Mouse (Mus musculus) left cerebral cortex, adult 2 months (tissue): ENCODE data around the gene Ube2e3. TPM values are rescaled to one million over a fixed set of nuclear protein-coding genes. Genes with fewer than 3 reads are reported as not detected.

ENCODE experiments used
- DNase-seq, 2 experiments: peaks; one replicate each; pipeline ENCODE4 v3.0.0; 2021 to 2022; ENCODE audit warnings: low spot score in 2 of 2, mixed read lengths in 1 of 2; ENCODE audit errors: extremely low spot score in 1 of 2
- H3K27ac ChIP-seq: fragments of 200-600 bp; 2 replicates; pipeline ENCODE4 v1.8.1; 2022
- H3K4me3 ChIP-seq: fragments of 200-600 bp; 2 replicates; pipeline ENCODE4 v1.8.1; 2022
- CTCF ChIP-seq: fragments of 200-600 bp; IDR thresholded peaks from 2 replicates; pipeline ENCODE4 v1.8.1; 2022; ENCODE audit warnings: antibody characterized with exemption, mild to moderate bottlenecking, moderate library complexity
- intact Hi-C: fragments of 180-260 bp; cut with DNase I; formaldehyde crosslinking; loops from one replicate; pipeline ENCODE4 v1.15.1; 2025
- total RNA-seq, 2 experiments: library from RNA; stranded (reverse); gene quantifications; 2 replicates each; pipeline ENCODE4 v1.2.3; 2021

The Ube2e3 gene
- total RNA-seq, 2 experiments from 2014 or later = 103 to 104 TPM

DNA sequence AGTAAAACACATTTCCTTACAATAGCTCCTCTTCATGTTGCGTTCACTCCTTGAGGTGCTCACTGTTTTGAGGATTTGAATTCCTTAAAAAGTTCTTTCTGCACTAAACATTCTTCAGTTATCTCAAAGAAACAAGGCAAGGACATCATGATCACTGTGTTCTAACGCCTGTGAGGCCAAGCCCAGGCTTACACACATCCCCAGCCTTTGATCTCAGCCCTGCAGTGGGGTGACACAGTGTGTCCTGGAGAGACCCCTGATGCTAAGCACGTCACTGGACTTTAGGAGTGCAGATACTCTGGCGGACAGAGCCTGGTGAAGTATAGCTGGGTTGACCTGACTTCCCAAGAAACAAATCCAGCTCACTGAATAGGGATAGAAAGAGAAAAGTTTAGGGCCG, 3.1 kb upstream of the Ube2e3 start:
- H3K4me3 ChIP-seq = no peak overlapping the region
- intact Hi-C loops = loop anchor here (5.0 kb wide), 1 partner anchor 143 kb away; no protein-coding TSS in a partner anchor
- no peak for TF ChIP-seq CTCF
- DNase-seq = no peak
- H3K27ac ChIP-seq = no peak overlapping the region

- H3K4me3 ChIP-seq = peak overlapping the region; percentile 71
- intact Hi-C loops = loop anchor here (2.0 to 5.0 kb wide), 3 partner anchors 58 to 586 kb away; no protein-coding TSS in a partner anchor
- no peak for TF ChIP-seq CTCF
- peak; percentile 55 to 69 for DNase-seq
- H3K27ac ChIP-seq = peak overlapping the region; percentile 79
Measured at GRCm38 (mm10) chr2:78868511-78868854, 559 bp downstream of the Ube2e3 start.

- peak; percentile 77 for TF ChIP-seq CTCF
- Histone ChIP-seq H3K4me3 (peak overlapping the region; percentile 71), H3K27ac (peak overlapping the region; percentile 80)
- intact Hi-C loops = loop anchor here (1.0 to 5.0 kb wide), 5 partner anchors 58 to 820 kb away; no protein-coding TSS in a partner anchor
- DNase-seq = peak; percentile 85 to 86
Measured at GRCm38 (mm10) chr2:78868951-78869720, 1.2 kb downstream of the Ube2e3 start.

DNA sequence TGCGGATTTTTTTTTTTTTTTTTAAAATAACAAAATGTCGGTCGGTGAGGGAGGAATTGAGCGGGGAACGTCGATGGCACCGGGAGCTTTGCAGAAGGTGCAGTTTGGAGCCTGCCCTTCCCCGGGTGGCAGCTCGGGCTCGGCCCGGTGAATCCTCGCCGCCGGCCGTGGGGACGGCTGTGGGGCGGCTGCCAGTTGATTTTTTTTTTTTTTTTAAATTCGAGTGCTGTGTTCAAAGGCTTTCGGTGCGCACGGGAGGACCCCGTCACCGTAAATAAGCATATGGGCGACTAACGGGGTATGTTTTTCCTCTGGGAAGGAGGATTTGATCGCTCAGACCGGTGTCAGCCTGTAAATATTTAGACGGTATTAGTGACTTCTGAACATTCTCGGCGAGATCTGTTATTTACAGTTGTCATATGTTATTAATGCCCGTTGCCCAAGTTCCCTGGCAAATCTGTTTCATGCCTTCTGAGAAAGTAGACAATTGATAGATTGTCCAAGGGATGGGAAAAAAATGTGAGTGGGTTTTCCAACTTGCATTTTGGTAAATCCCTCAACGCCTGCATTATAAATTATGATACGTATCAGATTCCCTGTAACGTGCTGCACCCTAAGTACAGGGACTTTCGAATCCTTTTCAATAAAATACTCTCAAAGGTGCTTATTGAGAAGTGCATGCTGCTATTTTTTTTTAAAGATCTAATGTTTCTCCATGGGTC, 2.0 kb downstream of the Ube2e3 start:
- DNase-seq = no peak

DNA sequence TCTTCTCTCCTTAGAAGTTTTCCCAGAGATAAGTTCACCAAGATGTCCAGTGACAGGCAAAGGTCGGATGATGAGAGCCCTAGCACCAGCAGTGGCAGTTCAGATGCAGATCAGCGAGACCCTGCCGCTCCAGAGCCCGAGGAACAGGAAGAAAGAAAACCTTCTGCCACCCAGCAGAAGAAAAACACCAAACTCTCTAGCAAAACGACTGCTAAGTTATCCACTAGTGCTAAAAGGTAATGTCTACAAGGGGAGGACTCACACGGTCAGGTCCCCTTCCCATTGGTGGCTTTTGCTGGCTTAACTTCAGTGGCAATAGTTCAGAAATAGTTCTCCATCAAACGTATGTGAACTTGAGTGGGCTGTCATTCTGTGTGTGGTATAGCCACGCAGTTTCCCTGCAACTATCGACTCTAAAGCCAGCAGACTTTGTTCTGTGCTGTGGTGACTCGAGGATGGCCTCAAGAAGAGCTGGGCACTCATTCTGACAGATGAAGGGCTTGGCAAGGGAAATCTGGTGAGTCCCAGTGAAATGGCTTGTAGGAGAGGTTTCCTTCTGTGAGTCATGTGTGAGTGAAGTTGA, 2.6 kb downstream of the Ube2e3 start:
- intact Hi-C loops = loop anchor here (5.0 to 10.0 kb wide), 2 partner anchors 387 to 764 kb away; partner anchors contain the start of genes Itga4 and Itprid2
- DNase-seq = no peak
- TF ChIP-seq CTCF = no peak
- peak overlapping the region; percentile 80 for H3K27ac ChIP-seq
- H3K4me3 ChIP-seq = peak overlapping the region; percentile 71

More for the DNA sequence above, 2.0 kb downstream of the Ube2e3 start:
- intact Hi-C loops = loop anchor here (1.0 to 10.0 kb wide), 7 partner anchors 57 to 821 kb away; partner anchors contain the start of genes Itga4 and Itprid2
- TF ChIP-seq CTCF = no peak
- H3K27ac ChIP-seq = peak overlapping the region; percentile 80
- peak overlapping the region; percentile 71 for H3K4me3 ChIP-seq

DNA sequence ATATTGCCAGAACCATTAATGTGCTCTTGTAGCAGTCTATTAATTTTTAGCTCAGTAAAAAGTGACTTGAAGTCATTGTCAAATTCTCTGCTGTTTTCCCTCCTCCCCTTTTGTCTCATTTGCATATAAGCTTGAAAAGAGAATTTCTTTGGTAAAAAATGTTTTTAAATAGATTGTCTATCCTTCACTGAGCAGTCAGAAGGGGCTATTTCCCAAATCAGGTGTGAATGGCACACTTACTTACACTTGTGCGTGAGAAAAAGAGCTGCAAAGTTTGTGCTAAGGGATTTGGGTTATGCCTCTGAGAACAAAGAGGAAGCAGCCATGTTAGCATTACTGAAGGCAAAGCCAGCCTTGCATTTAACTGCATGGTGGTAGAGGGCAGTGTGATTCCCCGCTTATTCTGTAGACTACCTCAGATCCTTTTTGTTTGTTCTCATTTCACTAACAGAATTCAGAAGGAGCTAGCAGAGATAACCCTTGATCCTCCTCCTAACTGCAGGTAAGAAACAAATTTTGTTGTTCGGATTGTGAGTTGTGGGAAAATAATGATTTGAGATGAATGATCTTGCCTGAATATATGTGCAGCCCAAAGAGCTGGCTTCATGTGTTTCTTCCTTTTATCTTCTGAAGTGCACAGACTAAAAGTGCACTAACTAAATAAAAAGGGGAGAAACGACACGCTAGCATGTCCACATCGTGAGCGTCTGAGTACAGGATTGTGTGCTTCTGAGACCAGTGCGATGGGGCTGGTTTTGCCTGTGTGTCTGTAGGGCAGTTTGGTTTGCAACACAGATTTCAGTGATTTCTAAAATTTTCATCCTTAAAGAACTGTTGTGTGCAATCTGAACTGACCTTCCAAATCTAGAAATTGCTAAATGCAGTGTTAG, 4.3 kb downstream of the Ube2e3 start:
- DNase-seq = no peak
- Histone ChIP-seq H3K4me3 (peak overlapping the region; percentile 71), H3K27ac (peak overlapping the region; percentile 22; the same call in 1 of the 2 replicates)
- intact Hi-C loops = loop anchor here (2.0 to 10.0 kb wide), 3 partner anchors 43 to 763 kb away; partner anchors contain the start of genes Itga4 and Itprid2
- TF ChIP-seq CTCF = peak; percentile 14

DNA sequence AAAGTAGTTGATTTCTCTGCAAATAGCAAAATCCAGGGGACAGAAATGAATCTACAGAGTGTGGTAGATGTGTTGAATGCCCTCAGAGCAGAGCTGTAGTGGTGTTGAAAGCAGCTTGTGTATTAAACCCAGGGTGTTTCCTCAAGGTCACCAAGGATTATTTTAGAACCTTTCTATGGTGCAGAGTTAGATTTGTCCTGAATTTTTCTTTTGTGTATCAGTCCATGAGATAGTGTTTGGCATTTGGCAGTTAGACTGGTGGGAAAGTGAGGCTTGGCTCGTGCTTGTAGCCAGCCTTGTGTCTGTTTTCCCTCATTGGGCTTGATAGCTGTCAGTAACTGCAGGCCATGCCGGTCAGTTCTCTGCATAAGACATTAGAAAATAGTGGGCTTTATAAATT, 6.0 kb downstream of the Ube2e3 start:
- Histone ChIP-seq H3K4me3 (peak overlapping the region; percentile 71; the same call in 1 of the 2 replicates), H3K27ac (no peak overlapping the region)
- intact Hi-C loops = loop anchor here (2.0 to 10.0 kb wide), 3 partner anchors 41 to 761 kb away; partner anchors contain the start of genes Itga4 and Itprid2
- no peak for TF ChIP-seq CTCF
- DNase-seq = no peak

GRCm38 (mm10) chr2:78876002-78876401, 8.1 kb downstream of the Ube2e3 start:
- DNase-seq = no peak
- Histone ChIP-seq H3K4me3 (no peak overlapping the region), H3K27ac (no peak overlapping the region)
- intact Hi-C loops = loop anchor here (10.0 kb wide), 1 partner anchor 759 kb away; the partner anchor contains the start of gene Itprid2
- TF ChIP-seq CTCF = no peak

DNA sequence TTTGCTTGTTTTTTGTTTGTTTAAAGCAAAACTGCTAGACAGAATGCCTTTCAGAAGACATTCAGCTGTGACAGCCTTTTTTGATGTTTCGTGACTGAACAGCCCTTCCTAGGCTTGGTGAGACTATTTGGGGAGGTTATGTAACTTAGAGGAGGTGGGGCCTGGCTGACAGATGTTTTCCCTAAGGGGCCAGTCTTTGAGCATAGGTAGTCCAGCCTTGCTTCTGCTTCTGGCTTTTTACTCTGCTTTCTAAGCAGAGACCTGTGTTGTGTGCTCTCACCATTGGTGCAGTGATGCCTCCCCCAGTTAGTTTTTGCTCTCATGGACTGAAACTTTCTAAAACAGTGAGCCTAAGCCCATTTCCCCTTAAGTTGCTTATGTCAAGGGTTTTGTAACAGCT, 14.1 kb downstream of the Ube2e3 start:
- intact Hi-C loops = no loop called here
- no peak overlapping the region for H3K4me3 ChIP-seq
- TF ChIP-seq CTCF = no peak
- no peak overlapping the region for H3K27ac ChIP-seq
- DNase-seq = no peak

- TF ChIP-seq CTCF = no peak
- Histone ChIP-seq H3K27ac (no peak overlapping the region), H3K4me3 (no peak overlapping the region)
- no peak for DNase-seq
- intact Hi-C loops = no loop called here
Measured at GRCm38 (mm10) chr2:78882743-78883433, 15.0 kb downstream of the Ube2e3 start.
